In the genomic region with DNA sequence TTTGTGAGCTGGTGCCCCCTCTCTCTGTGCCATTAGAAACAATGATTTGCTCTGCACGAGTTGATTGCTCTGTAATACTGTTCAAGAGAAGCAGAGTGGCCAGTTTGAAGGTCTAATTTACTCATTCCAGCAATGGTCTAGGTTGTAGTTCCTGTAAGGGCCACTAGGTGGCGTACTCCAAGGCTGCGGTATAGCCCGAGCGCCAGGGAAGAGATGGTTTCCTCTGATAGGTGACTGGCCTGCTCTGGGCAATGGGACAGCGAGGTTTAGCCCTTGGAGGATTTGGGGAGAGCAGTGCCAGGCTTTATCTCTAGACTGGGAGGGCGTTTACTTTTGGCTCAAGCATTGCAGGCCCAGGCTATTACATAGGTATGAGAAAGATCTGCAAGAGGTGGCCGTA, we compare ENCODE assay signal across 8 mouse cellular contexts.
A peak's percentile ranks its signal among the peaks of the same experiment; 100 is the strongest.
DNase-seq lines count a peak whose midpoint lies in the region; ATAC-seq and TF ChIP-seq lines count a peak whose summit lies in the region.

No protein-coding gene starts in this region.

- H3K4me1 ChIP-seq in lung, postnatal 0 days (ENCODE audit: insufficient read depth, low read depth, low read length), result no peaks in the 10 kb centered on the region
- no peaks in the 10 kb centered on the region for H3K4me1 ChIP-seq in stomach, postnatal 0 days (replicated peaks; ENCODE audit: control insufficient read depth, insufficient read depth)

- H3K4me2 ChIP-seq in lung, postnatal 0 days (replicated peaks; ENCODE audit: low read depth, low read length), result no peak overlapping the region
- no peak overlapping the region for H3K4me2 ChIP-seq in stomach, postnatal 0 days (replicated peaks; ENCODE audit: low read depth)

- no peak overlapping the region for H3K27ac ChIP-seq in lung, postnatal 0 days (ENCODE audit: low read length)
- no peak overlapping the region for H3K27ac ChIP-seq in stomach, postnatal 0 days (replicated peaks)

- intact Hi-C loops in left cerebral cortex, postnatal 10 days (cut with DNase I), result no loop called here

- no peaks in the 10 kb centered on the region for H3K9me3 ChIP-seq in lung, postnatal 0 days (ENCODE audit: low read length)
- no peaks in the 10 kb centered on the region for H3K9me3 ChIP-seq in stomach, postnatal 0 days (ENCODE audit: control insufficient read depth, low read length)

- peak; percentile 45 for DNase-seq in gastrocnemius, postnatal 10 days
- no peak for DNase-seq in gastrocnemius, adult 18-20 months (ENCODE audit: low spot score)
- DNase-seq in 3T3-L1 (ENCODE audit: low read depth, low spot score) (peak; percentile 35), NIH3T3 (ENCODE audit: low read depth) (peak; percentile 34)
- peak; percentile 59 for DNase-seq in forelimb bud, embryonic 11.5 days (ENCODE audit: low read depth, low spot score)
- peak; percentile 31 for DNase-seq in lung, postnatal 0 days (ENCODE audit: low spot score)
- DNase-seq in stomach, postnatal 0 days (ENCODE audit: low spot score), result peak; percentile 28
- DNase-seq in left cerebral cortex, postnatal 10 days (ENCODE audit: extremely low spot score in 1 of 2, low spot score in 2 of 2), result no peak

- TF ChIP-seq EP300 in lung, postnatal 0 days (IDR thresholded peaks at IDR 0.05), result no peak
- no peak for TF ChIP-seq EP300 in stomach, postnatal 0 days (optimal IDR thresholded peaks at IDR 0.05)

- 35% methylated on average over 8 of the region's 8 CpGs for WGBS in lung, postnatal 0 days
- 39% methylated on average over 8 of the region's 8 CpGs for WGBS in stomach, postnatal 0 days

- peak; percentile 81 for TF ChIP-seq CTCF in lung, postnatal 0 days (IDR thresholded peaks at IDR 0.05)
- TF ChIP-seq CTCF in stomach, postnatal 0 days (IDR thresholded peaks at IDR 0.05; ENCODE audit: low read depth), result peak; percentile 77

- H3K9ac ChIP-seq in lung, postnatal 0 days (replicated peaks; ENCODE audit: low read depth), result no peak overlapping the region
- H3K9ac ChIP-seq in stomach, postnatal 0 days (ENCODE audit: low read length), result no peak overlapping the region

- H3K36me3 ChIP-seq in lung, postnatal 0 days (ENCODE audit: insufficient read depth, low read length), result no peaks in the 10 kb centered on the region
- H3K36me3 ChIP-seq in stomach, postnatal 0 days (ENCODE audit: control insufficient read depth, insufficient read depth, low read length), result no peaks in the 10 kb centered on the region

- no peak overlapping the region for H3K4me3 ChIP-seq in lung, postnatal 0 days (ENCODE audit: low read depth, low read length)
- H3K4me3 ChIP-seq in stomach, postnatal 0 days (ENCODE audit: low read depth, low read length), result no peak overlapping the region

- ATAC-seq in lung, postnatal 0 days, result no peak
- no peak for ATAC-seq in stomach, postnatal 0 days (ENCODE audit: low FRiP score, low TSS enrichment)

- H3K27me3 ChIP-seq in lung, postnatal 0 days (replicated peaks; ENCODE audit: insufficient read depth, low read length), result no peaks in the 10 kb centered on the region
- H3K27me3 ChIP-seq in stomach, postnatal 0 days (ENCODE audit: control insufficient read depth, insufficient read depth, low read length), result no peaks in the 10 kb centered on the region

Comparison
In these comparisons a context has a peak if more than half of its experiments do, and no peak if none do; other contexts are left out.
1. DNase-seq: peak in gastrocnemius, postnatal 10 days (single experiment), 3T3-L1 (single experiment), NIH3T3 (single experiment), forelimb bud, embryonic 11.5 days (single experiment), lung, postnatal 0 days (single experiment) and stomach, postnatal 0 days (single experiment); none in gastrocnemius, adult 18-20 months (single experiment) and left cerebral cortex, postnatal 10 days (0 of 2).